Mouse (Mus musculus) olfactory bulb, adult 2 months (tissue): ENCODE results near the gene Ldlrad3.

Source experiments
- CTCF ChIP-seq: fragments of 200-500 bp; IDR thresholded peaks from 2 replicates; pipeline ENCODE4 v1.5.1; 2012; ENCODE audit warnings: low read depth, mild to moderate bottlenecking, low read length, moderate library complexity; ENCODE audit not compliant: insufficient read depth
- POLR2A ChIP-seq: fragments of 200-500 bp; IDR thresholded peaks from 2 replicates; pipeline ENCODE4 v1.6.1; 2012; ENCODE audit warnings: mild to moderate bottlenecking, low read depth, low read length, moderate library complexity; ENCODE audit not compliant: insufficient read depth

- TF ChIP-seq POLR2A = no peak
- no peak for TF ChIP-seq CTCF
Observed at GRCm38 (mm10) chr2:102222749-102223148, 36.6 kb upstream of the Ldlrad3 start.
